In the genomic region with DNA sequence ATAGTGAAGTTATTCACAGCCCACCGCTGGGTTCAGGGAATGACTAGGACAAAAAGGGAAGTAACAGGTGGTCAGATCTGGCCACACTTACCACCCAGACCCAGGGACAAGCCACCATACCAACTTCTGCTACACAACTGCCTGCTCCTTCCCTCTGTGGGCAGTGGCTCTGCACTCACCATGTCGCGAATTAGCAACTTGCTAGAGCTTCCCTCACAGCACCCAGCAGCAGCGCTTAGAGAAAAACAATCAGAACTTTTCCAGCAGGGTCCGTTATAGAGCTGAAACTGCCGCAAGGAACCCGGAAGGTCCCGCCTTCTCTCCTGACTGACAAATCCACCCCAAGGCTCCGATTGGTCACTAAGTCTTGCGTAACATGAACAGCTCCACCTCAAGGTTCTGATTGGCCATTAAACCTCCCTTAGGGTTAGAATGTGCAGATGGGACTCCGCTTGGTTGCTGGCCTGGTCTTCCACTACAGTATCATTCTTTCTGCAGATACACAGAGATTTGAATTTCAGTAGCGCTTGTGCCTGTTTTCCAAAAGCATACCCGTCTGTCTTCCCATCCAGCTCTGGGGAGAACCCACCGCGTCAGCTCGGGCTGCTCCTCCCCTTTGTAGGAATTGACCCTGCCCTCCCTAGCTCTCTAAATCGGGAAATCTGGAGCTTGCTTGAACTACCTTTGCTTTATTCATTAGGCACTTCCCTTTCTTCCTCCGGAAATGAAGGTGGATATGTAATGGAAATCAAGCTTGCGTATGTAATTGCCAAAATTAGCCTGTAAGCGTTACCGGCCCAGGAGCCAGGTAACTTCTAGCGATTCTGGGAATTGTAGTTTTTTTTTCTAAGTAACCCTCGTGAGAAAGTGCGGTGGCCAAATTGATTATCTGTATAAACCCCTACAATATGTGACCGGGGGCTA, we compare ENCODE assay signal across 8 mouse cellular contexts. TPM values are rescaled to one million over a fixed set of nuclear protein-coding genes. Genes with fewer than 3 reads are reported as not detected.
DNase-seq lines count a peak whose midpoint lies in the region; ATAC-seq and TF ChIP-seq lines count a peak whose summit lies in the region.

Gene AI987944, minus strand, starts transcription at position 332 of the 924 bp plus-strand sequence.

- TF ChIP-seq CTCF in kidney, postnatal 0 days (IDR thresholded peaks at IDR 0.05; ENCODE audit: low read depth): no peak; the same call in 1 of the 2 replicates

- H3K4me1 ChIP-seq in heart, embryonic 12.5 days (replicated peaks): no peaks in the 10 kb centered on the region
- no peaks in the 10 kb centered on the region for H3K4me1 ChIP-seq in kidney, postnatal 0 days (replicated peaks; ENCODE audit: insufficient read depth, low read length)
- no peaks in the 10 kb centered on the region for H3K4me1 ChIP-seq in liver, embryonic 11.5 days (replicated peaks; ENCODE audit: control insufficient read depth, insufficient read depth, low read length)
- no peaks in the 10 kb centered on the region for H3K4me1 ChIP-seq in stomach, embryonic 14.5 days (ENCODE audit: control insufficient read depth, insufficient read depth, low read length)

- WGBS in heart, embryonic 12.5 days: under 1% methylated on average over 25 of the region's 25 CpGs
- WGBS in kidney, postnatal 0 days: under 1% methylated on average over 25 of the region's 25 CpGs
- under 1% methylated on average over 25 of the region's 25 CpGs for WGBS in liver, embryonic 11.5 days
- under 1% methylated on average over 25 of the region's 25 CpGs for WGBS in stomach, embryonic 14.5 days

- peak; percentile 94 for DNase-seq in CD4-positive helper T cell, adult 2 months (ENCODE audit: low read depth, low spot score)
- DNase-seq in brain, embryonic 18.5 days (ENCODE audit: low read depth, low spot score): peak; percentile 87
- peak; percentile 98 for DNase-seq in kidney, postnatal 0 days (ENCODE audit: low spot score)
- DNase-seq in liver, embryonic 11.5 days (ENCODE audit: low spot score): peak; percentile 77
- peak; percentile 93 for DNase-seq in naive thymus-derived CD4-positive, alpha-beta T cell, adult 2 months (ENCODE audit: low read depth)

- no peaks in the 10 kb centered on the region for H3K27me3 ChIP-seq in heart, embryonic 12.5 days (replicated peaks)
- no peaks in the 10 kb centered on the region for H3K27me3 ChIP-seq in kidney, postnatal 0 days (ENCODE audit: insufficient read depth, low read length)
- no peaks in the 10 kb centered on the region for H3K27me3 ChIP-seq in liver, embryonic 11.5 days (replicated peaks; ENCODE audit: control insufficient read depth, insufficient read depth, low read length)
- no peaks in the 10 kb centered on the region for H3K27me3 ChIP-seq in stomach, embryonic 14.5 days (ENCODE audit: control insufficient read depth, insufficient read depth, low read length)

- ATAC-seq in erythroid progenitor cell, adult 5-6 weeks (replicated peaks; ENCODE audit: low FRiP score, poor library complexity, severe bottlenecking): peak; percentile 99
- peak; percentile 99 for ATAC-seq in heart, embryonic 12.5 days (ENCODE audit: insufficient number of reproducible peaks, low FRiP score)
- ATAC-seq in kidney, postnatal 0 days (replicated peaks; ENCODE audit: low FRiP score, low read depth): peak; percentile 100
- ATAC-seq in liver, embryonic 11.5 days (replicated peaks; ENCODE audit: low FRiP score): peak; percentile 99
- ATAC-seq in stomach, embryonic 14.5 days (ENCODE audit: insufficient number of reproducible peaks, insufficient read depth, low FRiP score, low read depth): peak; percentile 99

- H3K4me3 ChIP-seq in heart, embryonic 12.5 days: peak within 1 kb of the TSS; percentile 73
- peak within 1 kb of the TSS; percentile 63 for H3K4me3 ChIP-seq in kidney, postnatal 0 days (replicated peaks; ENCODE audit: low read depth, low read length)
- peak within 1 kb of the TSS; percentile 66 for H3K4me3 ChIP-seq in liver, embryonic 11.5 days (ENCODE audit: low read depth, low read length)
- peak within 1 kb of the TSS; percentile 53 for H3K4me3 ChIP-seq in stomach, embryonic 14.5 days (ENCODE audit: low read depth, low read length)

- H3K27ac ChIP-seq in heart, embryonic 12.5 days (ENCODE audit: poor library complexity, severe bottlenecking): peak within 1 kb of the TSS; percentile 81
- peak within 1 kb of the TSS; percentile 67; the same call in 1 of the 2 replicates for H3K27ac ChIP-seq in kidney, postnatal 0 days
- H3K27ac ChIP-seq in liver, embryonic 11.5 days (ENCODE audit: low read depth, low read length): peak within 1 kb of the TSS; percentile 40
- H3K27ac ChIP-seq in stomach, embryonic 14.5 days (ENCODE audit: low read length): peak within 1 kb of the TSS; percentile 84

- no peaks in the 10 kb centered on the region; the same call in 1 of the 2 replicates for H3K9me3 ChIP-seq in heart, embryonic 12.5 days (replicated peaks)
- no peaks in the 10 kb centered on the region for H3K9me3 ChIP-seq in kidney, postnatal 0 days (replicated peaks; ENCODE audit: low read length)
- H3K9me3 ChIP-seq in liver, embryonic 11.5 days (ENCODE audit: control insufficient read depth, low read length): no peaks in the 10 kb centered on the region
- H3K9me3 ChIP-seq in stomach, embryonic 14.5 days (ENCODE audit: control insufficient read depth, low read depth, low read length): no peaks in the 10 kb centered on the region

- H3K36me3 ChIP-seq in heart, embryonic 12.5 days: no peaks in the 10 kb centered on the region
- H3K36me3 ChIP-seq in kidney, postnatal 0 days (ENCODE audit: insufficient read depth, low read length): no peaks in the 10 kb centered on the region
- no peaks in the 10 kb centered on the region for H3K36me3 ChIP-seq in liver, embryonic 11.5 days (ENCODE audit: control insufficient read depth, insufficient read depth, low read length)
- H3K36me3 ChIP-seq in stomach, embryonic 14.5 days (ENCODE audit: control insufficient read depth, insufficient read depth, low read length): no peaks in the 10 kb centered on the region

- peak within 1 kb of the TSS; percentile 76 for H3K4me2 ChIP-seq in heart, embryonic 12.5 days
- H3K4me2 ChIP-seq in kidney, postnatal 0 days (ENCODE audit: low read length): peak within 1 kb of the TSS; percentile 66
- peak within 1 kb of the TSS; percentile 68 for H3K4me2 ChIP-seq in liver, embryonic 11.5 days
- H3K4me2 ChIP-seq in stomach, embryonic 14.5 days (replicated peaks; ENCODE audit: low read depth, low read length): peak within 1 kb of the TSS; percentile 50

- peak within 1 kb of the TSS; percentile 84 for H3K9ac ChIP-seq in heart, embryonic 12.5 days
- peak within 1 kb of the TSS; percentile 55; the same call in 1 of the 2 replicates for H3K9ac ChIP-seq in kidney, postnatal 0 days (ENCODE audit: low read depth, low read length)
- H3K9ac ChIP-seq in liver, embryonic 11.5 days (ENCODE audit: low read depth, low read length): peak within 1 kb of the TSS; percentile 62
- peak within 1 kb of the TSS; percentile 21; the same call in 1 of the 2 replicates for H3K9ac ChIP-seq in stomach, embryonic 14.5 days (replicated peaks; ENCODE audit: low read depth, low read length)

RNA-seq across cellular contexts. Expression of gene AI987944, which starts in this region (rescaled TPM):
- total RNA-seq in erythroid progenitor cell, adult 5-6 weeks (2015; ENCODE audit: low replicate concordance): 11.9 and 15.5 TPM in 2 replicates
- 5.4 and 5.6 TPM in 2 replicates for total RNA-seq in erythroid progenitor cell, adult 5-6 weeks (2017; ENCODE audit: low replicate concordance)
- 9.2 and 9.8 TPM in 2 replicates for polyA plus RNA-seq in heart, embryonic 12.5 days (2016; fragmentation: Nextera tagmentation; extraction: Ambion mirVana)
- 14.8 and 16.5 TPM in 2 replicates for polyA plus RNA-seq in kidney, postnatal 0 days (2015; fragmentation: Nextera tagmentation; extraction: Ambion mirVana)
- polyA plus RNA-seq in liver, embryonic 11.5 days (2014; fragmentation: Nextera tagmentation; extraction: Ambion mirVana): 9.0 and 9.8 TPM in 2 replicates
- polyA plus RNA-seq in stomach, embryonic 14.5 days (2014; fragmentation: Nextera tagmentation; extraction: Ambion mirVana): 13.3 and 15.0 TPM in 2 replicates

Comparison
In these comparisons a context has a peak if more than half of its experiments do, and no peak if none do; other contexts are left out.
1. Peak in every context shown above with its lines: DNase-seq, ATAC-seq, H3K4me3 ChIP-seq and H3K27ac ChIP-seq.
2. H3K9ac ChIP-seq: peak in every context shown above with its lines; median percentile 84 in heart, embryonic 12.5 days; 62 in liver, embryonic 11.5 days; 55 in kidney, postnatal 0 days; 21 in stomach, embryonic 14.5 days.